Mouse (Mus musculus) macrophage (primary cell): ENCODE data around the gene Itsn2. TPM values are rescaled to one million over a fixed set of nuclear protein-coding genes. Genes with fewer than 3 reads are reported as not detected.

Source experiments
- H3K27ac ChIP-seq: fragments of 350-480 bp; formaldehyde crosslinking; 2 replicates; pipeline ENCODE4 v1.9.0; 2021
- H3K36me3 ChIP-seq: fragments of 350-480 bp; formaldehyde crosslinking; 2 replicates; pipeline ENCODE4 v1.9.0; 2021; ENCODE audit errors: inconsistent target
- H3K4me3 ChIP-seq: fragments of 350-480 bp; formaldehyde crosslinking; 2 replicates; pipeline ENCODE4 v1.9.0; 2021; ENCODE audit errors: inconsistent target
- H3K79me2 ChIP-seq: fragments of 350-480 bp; formaldehyde crosslinking; 2 replicates; pipeline ENCODE4 v1.9.0; 2021; ENCODE audit errors: inconsistent target
- WGBS: methylation state at CpG from one replicate; pipeline ENCODE4 v1.1.7; 2026; ENCODE audit warnings: inconsistent platforms; ENCODE audit not compliant: missing documents; 5-methylcytosine and 5-hydroxymethylcytosine counted together
- polyA plus RNA-seq: library from polyadenylated mRNA; stranded (reverse); fragments of 250-400 nt; gene quantifications from 3 replicates; pipeline ENCODE4 v1.2.4, GENCODE M21; 2018; ENCODE audit warnings: inconsistent platforms

Gene Itsn2
- polyA plus RNA-seq, 1 experiment from 2014 or later, result 104 TPM

GRCm38 (mm10) chr12:4708881-4709604 is 116.6 kb downstream of the Itsn2 start:
- 96% methylated on average over 8 of the region's 8 CpGs for WGBS
- H3K4me3 ChIP-seq, result no peak overlapping the region
- no peaks in the 10 kb centered on the region for H3K79me2 ChIP-seq
- H3K36me3 ChIP-seq, result peaks cover 75% of the 10 kb centered on the region
- no peak overlapping the region for H3K27ac ChIP-seq

- Histone ChIP-seq H3K27ac (no peak overlapping the region), H3K4me3 (no peak overlapping the region), H3K36me3 (peaks cover 75% of the 10 kb centered on the region), H3K79me2 (no peaks in the 10 kb centered on the region)
- WGBS, result 88% methylated on average over 5 of the region's 7 CpGs
Measured at GRCm38 (mm10) chr12:4709926-4710325, 117.5 kb downstream of the Itsn2 start.

- H3K4me3 ChIP-seq, result no peak overlapping the region
- 96% methylated on average over 4 of the region's 4 CpGs for WGBS
- H3K36me3 ChIP-seq, result peaks cover 50% of the 10 kb centered on the region
- H3K27ac ChIP-seq, result no peak overlapping the region
- H3K79me2 ChIP-seq, result no peaks in the 10 kb centered on the region
Measured at GRCm38 (mm10) chr12:4713361-4713760, 120.9 kb downstream of the Itsn2 start.

- no peaks in the 10 kb centered on the region for H3K79me2 ChIP-seq
- WGBS, result 93% methylated on average over 10 of the region's 10 CpGs
- no peak overlapping the region for H3K27ac ChIP-seq
- no peak overlapping the region for H3K4me3 ChIP-seq
- H3K36me3 ChIP-seq, result peaks cover 27% of the 10 kb centered on the region
Measured at GRCm38 (mm10) chr12:4715606-4716005, 123.2 kb downstream of the Itsn2 start.

- H3K79me2 ChIP-seq, result no peaks in the 10 kb centered on the region
- WGBS, result 2% methylated on average over 7 of the region's 7 CpGs
- no peak overlapping the region for H3K4me3 ChIP-seq
- H3K36me3 ChIP-seq, result peaks cover 10% of the 10 kb centered on the region; the same call in 1 of the 2 replicates
- no peak overlapping the region for H3K27ac ChIP-seq
Measured at GRCm38 (mm10) chr12:4717417-4717816, 125.0 kb downstream of the Itsn2 start.

- WGBS, result 41% methylated on average over 12 of the region's 13 CpGs
- Histone ChIP-seq H3K79me2 (no peaks in the 10 kb centered on the region), H3K4me3 (no peak overlapping the region), H3K36me3 (no peaks in the 10 kb centered on the region), H3K27ac (no peak overlapping the region)
Measured at GRCm38 (mm10) chr12:4719066-4719761, 126.8 kb downstream of the Itsn2 start.

GRCm38 (mm10) chr12:4719762-4720754 is 127.6 kb downstream of the Itsn2 start:
- no peaks in the 10 kb centered on the region for H3K79me2 ChIP-seq
- no peak overlapping the region for H3K4me3 ChIP-seq
- 80% methylated on average over 16 of the region's 17 CpGs for WGBS
- no peaks in the 10 kb centered on the region for H3K36me3 ChIP-seq
- no peak overlapping the region for H3K27ac ChIP-seq

- no peak overlapping the region for H3K27ac ChIP-seq
- WGBS, result 87% methylated on average over 3 of the region's 3 CpGs
- no peaks in the 10 kb centered on the region for H3K36me3 ChIP-seq
- H3K4me3 ChIP-seq, result no peak overlapping the region
- no peaks in the 10 kb centered on the region for H3K79me2 ChIP-seq
Measured at GRCm38 (mm10) chr12:4729165-4729564, 136.7 kb downstream of the Itsn2 start.

GRCm38 (mm10) chr12:4731629-4732028 is 139.2 kb downstream of the Itsn2 start:
- Histone ChIP-seq H3K27ac (no peak overlapping the region), H3K79me2 (no peaks in the 10 kb centered on the region), H3K36me3 (no peaks in the 10 kb centered on the region), H3K4me3 (no peak overlapping the region)
- WGBS, result 91% methylated on average over 4 of the region's 4 CpGs

- H3K79me2 ChIP-seq, result no peaks in the 10 kb centered on the region
- 89% methylated on average over 4 of the region's 4 CpGs for WGBS
- no peak overlapping the region for H3K4me3 ChIP-seq
- H3K27ac ChIP-seq, result no peak overlapping the region
- H3K36me3 ChIP-seq, result no peaks in the 10 kb centered on the region
Measured at GRCm38 (mm10) chr12:4732332-4732731, 139.9 kb downstream of the Itsn2 start.

GRCm38 (mm10) chr12:4738031-4738576 is 145.7 kb downstream of the Itsn2 start, which contains the start of gene Fam228a:
TSS of gene Fam228a (minus strand) at chr12:4738430.
- WGBS, result 96% methylated on average over 18 of the region's 18 CpGs
- Histone ChIP-seq H3K36me3 (no peaks in the 10 kb centered on the region), H3K4me3 (no peak within 1 kb of the TSS), H3K27ac (no peak within 1 kb of the TSS), H3K79me2 (no peaks in the 10 kb centered on the region)

GRCm38 (mm10) chr12:4740823-4741222 is 148.4 kb downstream of the Itsn2 start:
- H3K36me3 ChIP-seq, result no peaks in the 10 kb centered on the region
- 45% methylated on average over 7 of the region's 7 CpGs for WGBS
- no peak overlapping the region for H3K27ac ChIP-seq
- no peak overlapping the region for H3K4me3 ChIP-seq
- H3K79me2 ChIP-seq, result no peaks in the 10 kb centered on the region

GRCm38 (mm10) chr12:4742183-4742582 is 149.7 kb downstream of the Itsn2 start:
- no peaks in the 10 kb centered on the region for H3K36me3 ChIP-seq
- no peak overlapping the region for H3K4me3 ChIP-seq
- no peaks in the 10 kb centered on the region for H3K79me2 ChIP-seq
- H3K27ac ChIP-seq, result no peak overlapping the region
- WGBS, result 91% methylated on average over 3 of the region's 3 CpGs

GRCm38 (mm10) chr12:4744486-4744885 is 152.0 kb downstream of the Itsn2 start:
- no peak overlapping the region for H3K27ac ChIP-seq
- 93% methylated on average over 10 of the region's 10 CpGs for WGBS

More at GRCm38 (mm10) chr12:4744486-4744885, 152.0 kb downstream of the Itsn2 start:
- Histone ChIP-seq H3K4me3 (no peak overlapping the region), H3K36me3 (no peaks in the 10 kb centered on the region), H3K79me2 (no peaks in the 10 kb centered on the region)
